Mouse (Mus musculus) inflammation-experienced regulatory T-cells, adult 6 months (primary cell): ENCODE results near the gene Etfb. TPM values are rescaled to one million over a fixed set of nuclear protein-coding genes. Genes with fewer than 3 reads are reported as not detected.
"Not testable (repeated sequence)": the region's sequence is repeated elsewhere in the genome, so short reads cannot be mapped to it uniquely, and the experiment has no call there.

Experiments used
- ATAC-seq: one replicate; pipeline ENCODE4 v1.8.0; 2017
- polyA plus RNA-seq, 3 experiments: library from polyadenylated mRNA; unstranded; fragments of 100-300 nt; shearing (Covaris generic); gene quantifications; one replicate each; pipeline ENCODE4 v1.2.1; 2017

The Etfb gene
- polyA plus RNA-seq: 100 to 1,000 TPM; 173 to 290 (median 214) TPM

- peak; percentile 95 for ATAC-seq
Observed at GRCm38 (mm10) chr7:43443917-43444293, at the start of gene Etfb, which contains the start of gene Gm45233. Etfb (plus strand) TSS chr7:43444083. Gm45233 (plus strand) TSS chr7:43444128.

- no peak for ATAC-seq
Observed at GRCm38 (mm10) chr7:43399501-43399900, 44.4 kb upstream of the Etfb start.

DNA sequence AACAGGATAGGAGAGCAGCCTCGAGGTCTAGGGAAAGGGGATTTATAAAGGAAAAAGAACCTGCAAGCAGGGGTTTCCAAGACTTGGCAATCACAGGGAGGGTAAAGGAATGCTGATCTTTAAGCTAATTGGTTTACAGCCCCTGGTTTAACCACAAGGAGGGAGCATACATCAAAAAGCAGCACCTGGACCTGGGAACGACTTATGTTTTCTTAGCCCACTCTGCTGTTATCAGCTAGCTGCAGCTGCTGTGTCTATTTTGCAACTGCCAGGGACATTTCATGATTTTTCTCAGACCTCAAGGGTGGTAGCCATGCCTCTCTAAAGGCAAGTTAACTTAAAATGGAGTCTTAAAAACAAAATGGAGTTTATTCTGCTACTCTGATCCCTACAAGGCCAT is 41.2 kb upstream of the Etfb start:
- ATAC-seq: no peak

DNA sequence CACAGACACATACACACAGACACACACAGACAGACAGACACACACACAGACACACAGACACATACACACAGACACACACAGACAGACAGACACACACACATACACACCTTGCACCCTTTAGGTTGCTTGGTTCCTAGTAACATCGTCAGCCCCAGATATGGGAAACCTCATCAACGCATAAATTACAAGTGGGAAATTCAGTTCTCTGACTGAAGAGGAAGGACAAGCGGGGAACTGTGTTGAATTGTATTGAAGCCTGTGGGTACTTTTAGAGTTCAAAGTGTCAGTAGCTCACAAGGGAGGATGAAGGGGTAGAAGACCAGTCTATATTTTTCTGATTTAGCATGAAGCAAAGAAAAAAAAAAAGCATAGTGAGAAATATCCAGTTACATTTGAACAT is 36.3 kb upstream of the Etfb start:
- no peak for ATAC-seq

DNA sequence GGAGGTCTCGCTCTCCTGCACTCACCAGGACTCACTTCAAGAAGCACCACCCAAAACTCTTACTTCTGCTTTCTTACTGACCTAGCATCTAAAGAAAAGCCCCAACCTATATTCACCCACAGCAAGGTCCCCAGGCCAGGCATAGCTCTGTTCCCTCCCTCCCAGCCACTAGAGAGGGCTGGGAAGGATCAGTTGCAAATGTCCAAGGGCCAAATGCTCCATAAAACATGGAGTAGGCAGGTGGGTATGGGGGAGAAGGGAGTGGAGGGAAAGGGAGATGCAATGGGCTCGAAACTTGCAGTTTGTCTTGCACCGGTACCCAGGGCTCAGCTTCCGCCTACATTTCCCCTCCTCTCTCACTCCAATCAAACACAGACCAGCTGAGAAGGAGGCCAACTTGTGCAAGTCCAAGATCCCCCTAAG is 35.7 kb upstream of the Etfb start, which contains the start of gene Siglecg:
Gene Siglecg, plus strand, starts transcription at position 74 of the 423 bp plus-strand sequence.
- no peak for ATAC-seq

DNA sequence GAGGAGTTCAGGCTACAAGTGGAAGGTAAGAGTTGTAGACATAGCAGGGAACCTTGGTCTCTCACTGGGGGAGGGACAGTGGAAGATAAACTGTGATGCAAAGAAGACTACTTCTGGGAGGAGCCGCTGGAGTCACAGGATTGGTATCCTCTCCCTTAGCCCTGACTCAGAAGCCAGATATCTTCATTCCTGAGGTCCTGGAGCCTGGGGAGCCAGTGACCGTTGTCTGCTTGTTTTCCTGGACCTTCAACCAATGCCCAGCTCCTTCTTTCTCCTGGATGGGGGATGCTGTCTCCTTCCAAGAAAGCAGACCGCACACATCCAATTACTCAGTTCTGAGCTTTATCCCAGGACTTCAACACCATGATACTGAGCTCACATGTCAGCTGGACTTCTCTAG is 34.8 kb upstream of the Etfb start:
- no peak for ATAC-seq

GRCm38 (mm10) chr7:43411724-43412123 is 32.2 kb upstream of the Etfb start:
- not testable (repeated sequence) for ATAC-seq

DNA sequence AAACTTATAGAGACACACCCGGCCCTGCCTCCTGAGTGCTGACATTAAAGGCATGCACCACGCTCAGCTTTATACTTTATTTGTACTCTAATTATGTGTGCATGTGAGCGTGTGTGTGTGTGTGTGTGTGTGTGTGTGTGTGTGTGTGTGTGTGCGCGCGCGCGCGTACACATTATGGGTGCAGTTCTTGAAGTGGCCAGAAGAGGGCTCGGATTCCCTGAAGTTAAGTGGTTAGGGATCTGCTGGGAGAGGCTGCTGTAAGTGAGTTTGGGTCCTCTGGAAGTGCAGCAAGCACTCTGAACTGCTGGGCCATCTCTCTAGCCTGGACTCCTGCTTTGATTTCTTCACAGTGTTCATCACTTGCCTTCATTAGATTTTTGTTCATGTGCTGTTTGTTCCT is 26.6 kb upstream of the Etfb start:
- no peak for ATAC-seq

GRCm38 (mm10) chr7:43422995-43423617 is 20.8 kb upstream of the Etfb start:
- peak; percentile 93 for ATAC-seq

- peak; percentile 54 for ATAC-seq
Observed at GRCm38 (mm10) chr7:43423991-43424625, 19.8 kb upstream of the Etfb start.

DNA sequence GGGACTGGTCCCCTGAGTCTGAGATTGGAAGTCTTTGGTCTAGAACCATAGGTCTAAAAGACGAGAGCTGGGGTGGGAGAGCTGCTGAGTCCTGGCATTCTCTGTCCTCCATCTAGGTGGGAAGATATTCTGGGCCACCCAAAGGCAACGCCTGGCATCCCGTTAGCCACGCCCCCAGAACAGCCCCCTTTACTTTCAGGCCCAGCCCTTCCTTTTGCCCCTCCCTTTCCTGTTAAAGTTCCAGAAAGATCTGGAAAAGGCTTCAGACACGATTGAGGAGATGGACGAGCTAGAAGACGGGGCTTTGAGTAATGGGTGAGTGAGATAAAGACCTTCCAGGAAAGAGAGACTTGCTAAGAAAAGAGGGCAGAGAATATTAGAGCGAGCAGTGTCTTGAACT is 16.5 kb upstream of the Etfb start, which contains the start of gene Lim2:
Gene Lim2, plus strand, starts transcription at position 265 of the 400 bp plus-strand sequence.
- ATAC-seq: no peak

DNA sequence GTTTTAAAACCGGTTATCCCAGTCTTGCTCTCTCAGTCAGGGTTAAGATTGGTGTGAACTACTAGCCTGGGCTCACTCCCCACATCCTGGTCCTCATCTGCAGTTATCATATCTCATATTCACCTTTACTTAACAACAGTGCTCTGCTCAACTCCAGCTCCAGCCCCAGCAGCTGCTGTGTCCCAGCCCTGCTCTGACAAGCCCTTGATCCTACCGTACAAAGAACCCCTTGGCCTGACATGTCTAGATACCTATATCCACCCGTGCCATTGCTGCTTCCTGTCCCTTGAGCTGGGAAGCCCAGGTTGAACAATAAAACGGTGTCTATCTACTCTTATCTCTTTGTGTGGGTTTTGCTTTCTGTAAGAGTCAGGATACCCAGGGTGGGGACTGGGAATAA is 14.4 kb upstream of the Etfb start:
- ATAC-seq: no peak

DNA sequence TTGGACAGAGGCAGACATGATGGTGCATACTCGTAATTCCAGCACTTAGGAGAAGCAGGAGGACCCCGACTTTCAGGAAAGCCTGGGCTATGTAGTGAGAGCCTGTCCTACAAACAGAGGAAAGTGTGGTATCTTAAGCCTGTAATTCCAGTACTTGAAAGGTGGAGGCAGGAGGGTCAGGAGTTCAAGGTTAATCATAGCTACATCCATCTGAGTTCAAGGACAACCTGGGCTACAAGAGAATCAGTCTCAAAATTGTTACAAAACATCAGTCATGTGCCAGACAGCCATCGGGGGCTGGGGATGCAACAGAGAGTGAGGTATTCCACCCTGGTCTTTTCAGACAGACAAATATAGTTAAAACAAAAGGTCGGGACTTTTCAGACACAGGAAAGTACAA is 11.0 kb upstream of the Etfb start:
- no peak for ATAC-seq

DNA sequence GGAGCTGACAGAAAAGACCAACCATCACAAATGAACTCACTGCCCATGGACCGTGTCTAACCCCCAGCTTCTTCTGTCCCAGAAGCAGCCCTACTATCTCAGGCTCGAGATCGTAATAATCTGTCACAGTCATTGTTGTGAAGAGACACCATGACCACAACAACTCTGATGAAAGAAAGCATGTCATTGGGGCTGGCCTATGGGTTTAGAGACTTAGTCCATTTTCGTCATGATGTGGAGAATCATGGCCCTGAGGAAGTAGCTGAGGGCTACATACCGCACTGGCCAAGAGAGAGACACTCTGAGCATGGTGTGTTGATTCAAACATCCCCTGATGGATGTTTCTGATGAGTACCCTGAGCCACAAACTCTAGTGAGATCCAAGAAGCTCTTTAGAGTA is 9.2 kb upstream of the Etfb start:
- ATAC-seq: no peak

- no peak for ATAC-seq
Observed at GRCm38 (mm10) chr7:43436341-43437255, 7.3 kb upstream of the Etfb start, which contains the start of gene Nkg7. Nkg7 (plus strand) TSS chr7:43437073.

DNA sequence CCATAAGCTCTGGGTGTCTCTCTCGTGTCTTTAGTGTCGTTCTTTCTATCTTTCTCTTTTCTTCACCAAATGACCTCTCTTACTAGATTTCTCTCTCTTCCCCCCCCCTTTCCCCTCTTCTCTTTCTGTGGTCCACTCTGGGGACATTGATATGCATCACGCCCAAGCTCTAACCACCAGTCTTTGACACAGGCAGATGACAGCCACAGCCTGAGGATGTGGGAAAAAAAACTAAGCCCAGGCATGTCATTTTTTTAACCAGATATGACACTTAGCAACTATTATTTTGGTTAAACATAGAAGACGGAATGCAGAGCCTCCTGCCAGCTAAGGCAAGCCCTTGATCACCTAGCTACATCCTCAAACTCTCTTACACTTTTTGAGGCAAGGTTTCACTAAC is 5.3 kb upstream of the Etfb start:
- ATAC-seq: peak; percentile 14

- ATAC-seq: no peak
Observed at GRCm38 (mm10) chr7:43440482-43440881, 3.4 kb upstream of the Etfb start, which contains the start of gene Cldnd2. Cldnd2 (plus strand) TSS chr7:43440782.

DNA sequence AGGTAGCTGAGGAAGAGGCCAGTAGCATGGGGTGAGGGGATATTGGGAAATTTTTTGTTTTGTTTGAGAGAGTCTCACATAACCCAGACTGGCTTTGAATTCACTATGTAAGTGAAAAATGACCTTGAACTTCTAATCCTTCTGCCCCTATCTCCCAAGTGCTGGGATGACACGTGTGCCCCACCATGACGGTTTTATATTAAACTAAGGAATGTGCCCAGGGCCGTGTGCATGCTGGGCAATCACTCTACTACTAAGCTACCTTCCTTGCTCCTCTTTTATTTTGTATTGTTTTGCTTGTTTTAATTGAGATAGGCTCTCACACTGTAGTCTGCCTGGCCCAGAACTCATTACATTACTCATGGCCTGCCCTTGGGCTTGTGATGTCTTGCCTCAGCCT is 2.8 kb upstream of the Etfb start:
- no peak for ATAC-seq

- no peak for ATAC-seq
Observed at GRCm38 (mm10) chr7:43442684-43443083, 1.2 kb upstream of the Etfb start.

DNA sequence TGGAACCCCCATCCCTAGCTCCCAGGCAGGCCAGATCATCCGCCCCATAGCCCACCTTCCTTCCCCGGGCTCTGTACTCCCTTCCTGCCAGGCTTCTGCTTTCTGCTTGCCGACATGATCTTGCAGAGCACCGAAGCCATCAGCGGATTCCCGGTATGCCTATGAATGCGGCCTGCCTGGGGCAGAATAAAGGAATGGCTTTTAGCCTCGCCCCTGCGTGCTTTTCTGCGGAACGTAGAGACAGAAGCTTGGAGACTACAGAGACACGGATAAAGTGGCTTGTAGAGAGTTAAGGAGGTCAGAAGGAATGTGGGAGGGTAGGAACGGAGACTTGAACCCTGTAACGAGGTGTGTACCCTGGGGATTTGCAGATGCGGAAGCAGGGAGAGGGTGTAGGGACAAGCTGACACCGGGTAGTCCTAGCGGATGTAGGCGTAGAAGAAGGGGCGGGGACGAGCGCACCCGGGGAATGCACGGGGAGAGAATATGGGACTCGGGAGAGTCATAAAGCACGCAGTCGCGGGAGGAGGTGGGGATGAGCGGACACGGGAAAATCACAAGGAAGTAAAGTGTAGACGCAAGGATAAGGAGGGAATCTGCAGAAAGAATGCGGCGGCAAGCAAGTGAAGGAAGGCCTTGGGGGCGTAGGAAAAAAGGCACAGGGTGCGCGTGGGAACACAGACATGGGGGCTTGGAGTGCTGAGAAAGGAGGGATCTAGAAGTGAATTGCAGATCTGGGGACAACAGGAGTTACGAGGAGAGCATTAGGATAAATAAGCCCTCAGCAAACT is 562 bp upstream of the Etfb start:
- ATAC-seq: peak; percentile 85

- no peak for ATAC-seq
Observed at GRCm38 (mm10) chr7:43447801-43448200, 3.9 kb downstream of the Etfb start.

DNA sequence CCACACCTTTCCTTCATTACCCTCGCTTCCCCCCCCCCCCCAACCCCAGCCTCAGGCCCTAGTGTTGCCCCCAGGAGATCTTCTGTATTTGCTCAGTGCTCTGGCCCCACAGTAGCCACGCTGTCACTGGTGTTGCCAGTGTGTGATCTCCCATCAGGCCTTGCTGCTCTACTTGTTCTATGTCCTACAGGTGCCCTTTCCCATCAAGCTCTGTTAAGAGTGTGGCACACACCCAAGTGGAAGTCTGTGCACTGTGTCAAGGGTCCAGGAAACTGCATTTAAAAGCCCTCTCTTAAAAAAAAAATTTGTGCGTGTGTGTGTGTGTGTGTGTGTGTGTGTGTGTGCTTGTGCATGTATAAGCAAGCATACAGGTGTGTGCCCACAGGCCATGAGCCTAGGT is 4.4 kb downstream of the Etfb start:
- no peak for ATAC-seq
